Mouse (Mus musculus) 3134 (cell line): ENCODE measurements at regions not wholly inside any gene's neighbourhood (a gene's known extent, or its start where the extent isn't known, plus 50 kb on each side); places are given as distances from the start of the nearest gene placed in this dataset.

Source experiments
- DNase-seq: peaks from one replicate; pipeline ENCODE4 v3.0.0-alpha.2; 2011; ENCODE audit warnings: low spot score; ENCODE audit not compliant: insufficient read length; ENCODE audit errors: extremely low read depth

DNA sequence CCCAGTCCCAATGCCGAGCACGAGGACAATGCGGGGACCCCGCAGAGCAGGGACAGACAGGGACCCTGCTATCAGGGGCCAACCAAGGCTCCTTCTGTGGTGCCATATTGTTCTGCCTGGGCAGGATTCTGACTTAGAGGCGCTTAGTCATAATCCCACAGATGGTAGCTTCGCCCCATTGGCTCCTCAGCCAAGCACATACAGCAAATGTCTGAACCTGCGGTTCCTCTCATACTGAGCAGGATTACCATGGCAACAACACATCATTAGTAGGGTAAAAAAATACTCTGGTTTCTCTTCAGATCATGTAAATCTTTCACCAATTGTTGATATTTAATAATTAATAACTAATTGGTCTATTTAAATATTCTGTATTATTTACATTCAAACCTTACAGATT lies 2140.3 kb upstream of the Cdh20 start:
- peak; percentile 77 for DNase-seq

DNA sequence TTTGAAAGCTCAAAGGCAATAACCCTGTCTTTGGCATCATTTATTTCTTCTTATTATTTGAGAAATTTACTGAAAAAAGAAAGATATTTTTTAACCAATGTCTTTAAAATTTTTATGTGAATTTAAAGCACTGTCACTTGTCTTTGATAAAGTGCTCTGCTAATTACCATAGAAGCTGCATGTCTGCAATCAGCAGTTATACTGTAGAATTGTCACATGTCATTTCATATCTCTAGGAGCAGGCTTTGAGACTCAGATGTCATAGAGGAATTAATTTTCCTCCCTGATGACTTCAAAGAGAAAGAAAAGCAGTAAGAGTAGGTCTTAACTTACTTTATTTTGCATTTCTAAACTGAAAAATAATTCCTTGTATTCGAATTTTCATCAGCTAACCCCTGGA lies 2123.9 kb upstream of the Cdh20 start:
- DNase-seq, result no peak

DNA sequence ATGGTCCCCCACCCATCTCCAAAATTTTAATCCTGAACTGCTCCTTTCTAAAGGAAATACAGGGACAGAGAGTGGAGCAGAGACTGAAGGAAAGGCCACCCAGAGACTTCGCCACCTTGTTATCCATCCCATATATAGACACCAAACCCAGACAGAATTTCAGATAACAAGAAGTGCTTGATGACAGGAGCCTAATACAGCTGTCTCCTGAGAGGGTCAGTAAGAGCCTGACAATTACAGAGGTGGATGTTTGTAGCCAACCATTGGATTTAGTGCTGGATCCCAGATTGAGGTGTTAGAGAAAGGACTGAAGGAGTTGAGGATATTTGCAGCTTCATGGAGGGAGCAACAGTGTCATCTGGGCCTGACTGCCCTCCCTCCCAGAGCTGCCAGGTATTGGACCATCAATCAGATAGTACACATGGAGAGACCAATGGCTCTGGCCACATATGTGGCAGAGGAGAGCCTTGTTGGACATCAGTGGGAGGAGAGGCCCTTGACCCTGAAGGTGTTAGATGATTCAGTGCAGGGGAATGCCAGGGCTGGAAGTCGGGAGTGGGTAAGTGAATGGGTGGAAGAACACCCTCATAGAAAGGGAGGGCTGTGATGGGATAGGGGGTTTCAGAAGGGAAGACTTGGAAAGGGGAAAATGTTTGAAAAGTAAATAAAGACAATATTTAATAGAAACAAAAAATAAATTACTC lies 2080.8 kb upstream of the Cdh20 start:
- no peak for DNase-seq

DNA sequence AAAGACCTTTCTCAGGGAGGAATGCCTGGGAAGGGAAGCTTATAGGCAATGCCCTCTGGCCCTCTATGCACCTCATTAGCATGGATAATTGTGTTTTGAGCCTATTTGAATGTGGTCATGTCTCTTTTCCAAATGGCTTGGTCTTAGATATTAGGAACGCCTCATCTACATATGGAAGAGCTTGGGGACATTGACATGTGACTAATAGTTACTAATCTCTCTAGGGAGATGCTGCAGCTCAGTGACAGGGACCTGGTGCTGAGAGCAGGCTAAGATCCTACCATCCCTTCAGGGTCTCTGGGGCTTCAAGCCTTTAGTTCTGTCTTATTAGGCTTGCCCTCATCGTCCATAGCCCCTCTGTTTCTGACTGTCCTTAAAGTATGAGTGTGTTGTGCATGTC lies 2051.9 kb upstream of the Cdh20 start:
- DNase-seq, result no peak

DNA sequence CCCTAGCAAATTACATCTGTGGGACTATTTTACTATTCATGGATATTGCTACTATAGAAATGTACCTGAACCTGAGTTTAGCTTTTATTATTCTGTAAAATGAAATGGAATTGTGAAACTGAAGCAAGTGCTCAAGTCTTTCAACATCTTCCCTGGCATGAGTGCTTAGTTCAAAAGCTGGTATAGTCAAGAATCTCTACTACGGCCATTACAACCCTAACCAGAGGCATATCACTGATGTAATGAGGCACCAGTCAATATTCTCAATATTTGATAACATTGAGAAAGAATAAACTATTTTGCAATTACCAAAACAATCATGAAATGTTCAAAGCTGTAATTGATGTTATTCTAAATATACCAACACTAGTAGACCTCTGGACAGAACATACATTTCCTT lies 2034.3 kb upstream of the Cdh20 start:
- no peak for DNase-seq

DNA sequence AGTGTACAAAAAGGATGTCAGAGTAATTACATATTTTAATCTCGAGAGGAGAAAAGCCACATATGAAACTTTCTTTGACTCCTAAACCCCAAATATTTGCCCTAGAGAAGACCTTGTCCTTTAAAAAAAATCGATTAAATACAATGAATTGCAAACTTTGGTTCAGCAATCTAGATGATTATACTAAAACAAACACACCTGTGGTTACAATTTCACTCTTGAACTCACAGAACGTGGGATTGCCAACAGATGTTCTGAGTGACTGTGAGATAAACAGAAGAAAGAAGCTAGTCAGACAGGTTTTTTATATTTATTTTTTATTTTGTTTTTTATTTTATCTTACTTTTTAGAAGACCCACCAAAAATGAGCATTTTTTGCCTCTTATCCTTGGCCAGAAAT lies 2032.9 kb upstream of the Cdh20 start:
- no peak for DNase-seq

DNA sequence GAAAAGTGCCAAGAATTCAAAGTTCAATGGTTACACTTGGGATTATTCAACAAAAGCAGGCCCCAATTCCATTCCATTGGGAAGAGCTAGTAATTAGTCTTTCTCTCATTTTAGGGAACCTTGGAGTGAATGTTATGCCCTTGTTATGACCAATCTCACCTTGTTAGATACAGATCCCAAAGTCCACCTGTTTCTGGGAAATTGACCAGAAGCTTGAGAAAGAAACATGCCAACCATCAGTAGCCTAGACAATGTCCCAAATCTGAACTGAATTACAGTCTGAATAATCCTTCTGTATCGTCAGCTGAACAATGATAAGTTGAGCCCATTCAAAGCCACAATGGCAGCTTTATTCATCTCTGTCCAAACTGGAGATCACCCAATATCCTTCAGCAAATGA lies 2010.4 kb upstream of the Cdh20 start:
- DNase-seq, result no peak
